Mouse (Mus musculus): ENCODE measurements around the gene Kbtbd13. TPM values are rescaled to one million over a fixed set of nuclear protein-coding genes. Genes with fewer than 3 reads are reported as not detected.
A peak's percentile ranks its signal among the peaks of the same experiment; 100 is the strongest.

The Kbtbd13 gene
- total RNA-seq (2021), result 1 to 10 TPM; 1.1 to 1.2 TPM

DNA sequence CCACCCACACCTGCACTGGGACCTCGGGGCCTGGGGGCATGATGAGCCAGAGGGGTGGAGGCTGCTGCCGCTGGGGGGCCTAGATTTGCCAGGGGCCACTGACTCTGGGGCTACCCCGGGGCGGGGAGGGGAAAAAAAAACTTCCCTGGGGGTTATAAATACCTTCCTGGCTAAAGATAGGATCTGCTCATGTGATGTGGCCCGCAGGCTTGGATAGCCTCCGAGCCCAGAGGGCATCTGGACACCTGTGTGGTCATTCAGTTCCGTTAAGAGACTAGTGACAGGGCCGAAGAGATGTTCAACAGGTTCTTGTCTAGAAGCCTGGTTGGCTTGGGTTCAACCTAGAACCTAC, at the start of gene Kbtbd13:
Kbtbd13 (minus strand) TSS at position 40 of the 352 bp plus-strand sequence.
- DNase-seq, result no peak

DNA sequence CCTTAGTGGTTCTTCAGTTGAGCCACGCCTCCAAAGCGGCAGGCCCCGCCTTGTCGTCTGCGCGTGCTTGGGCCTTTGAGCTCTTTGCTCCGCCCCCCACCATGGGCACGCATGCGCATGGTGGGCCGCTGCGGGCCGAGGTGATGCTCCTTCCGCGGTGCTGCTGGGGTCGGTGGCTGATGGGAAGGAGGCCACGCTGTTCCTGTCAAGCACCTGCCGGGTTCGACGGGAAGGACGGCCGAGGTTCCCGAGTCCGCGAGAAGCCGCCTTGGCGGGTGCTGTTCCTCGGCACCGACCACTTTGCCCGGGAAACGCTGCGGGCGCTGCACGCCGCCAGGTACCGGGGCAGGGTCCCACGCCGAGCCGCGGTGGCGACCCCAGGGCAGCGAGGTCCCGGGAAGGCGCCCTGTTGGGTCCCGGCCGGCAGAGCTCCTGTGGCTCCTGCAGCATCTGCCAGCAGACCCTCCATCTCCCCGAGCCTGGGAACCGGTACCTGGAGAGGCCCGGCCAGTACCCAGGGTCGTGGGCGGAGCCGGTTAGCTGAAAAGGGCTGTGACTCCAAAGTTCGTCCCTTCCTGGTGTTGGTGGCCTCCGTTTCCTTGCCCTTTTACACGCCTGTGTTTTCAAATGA, 44.3 kb upstream of the Kbtbd13 start, which contains the start of gene Mtfmt:
Mtfmt (plus strand) TSS at position 112 of the 631 bp plus-strand sequence.
- DNase-seq, result peak; percentile 96

DNA sequence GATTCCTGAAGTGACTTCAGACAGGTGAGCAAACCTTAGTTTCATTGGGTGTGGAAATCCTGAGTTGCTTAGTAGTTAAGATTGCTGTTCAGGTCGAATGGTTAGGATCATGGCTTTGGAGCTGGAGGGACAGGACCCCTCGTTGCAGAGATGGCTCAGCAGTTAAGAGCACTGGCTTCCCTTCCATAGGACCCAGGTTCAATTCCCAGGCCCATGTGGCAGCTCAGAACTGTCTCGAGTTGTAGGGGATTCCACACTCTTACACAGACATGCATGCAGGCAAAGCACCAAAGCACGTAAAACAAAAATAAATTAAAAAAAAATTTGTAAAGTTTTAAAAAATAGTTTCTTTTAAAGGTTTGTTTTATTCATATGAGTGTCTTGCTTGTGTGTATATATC, 43.8 kb upstream of the Kbtbd13 start:
- DNase-seq, result no peak

DNA sequence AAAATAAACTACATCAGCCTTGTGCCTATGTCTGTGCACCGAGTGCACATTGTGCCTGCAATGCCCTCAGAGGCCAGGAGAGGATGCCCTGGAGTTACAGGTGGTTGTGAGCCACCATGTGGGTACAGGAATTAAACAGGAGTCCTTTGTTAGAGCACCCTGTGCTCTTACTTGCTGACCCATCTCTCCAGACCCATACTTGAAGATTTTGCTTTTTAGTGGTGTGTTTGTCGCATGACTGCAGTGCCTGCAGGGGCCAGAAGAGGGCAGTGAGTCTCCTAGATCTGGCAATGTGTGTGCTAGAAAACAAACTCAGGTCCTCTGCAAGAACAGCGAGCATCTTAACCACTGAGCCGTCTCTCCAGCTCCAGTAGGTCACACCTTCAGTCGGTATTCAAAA, 42.7 kb upstream of the Kbtbd13 start:
- peak; percentile 57 for DNase-seq

DNA sequence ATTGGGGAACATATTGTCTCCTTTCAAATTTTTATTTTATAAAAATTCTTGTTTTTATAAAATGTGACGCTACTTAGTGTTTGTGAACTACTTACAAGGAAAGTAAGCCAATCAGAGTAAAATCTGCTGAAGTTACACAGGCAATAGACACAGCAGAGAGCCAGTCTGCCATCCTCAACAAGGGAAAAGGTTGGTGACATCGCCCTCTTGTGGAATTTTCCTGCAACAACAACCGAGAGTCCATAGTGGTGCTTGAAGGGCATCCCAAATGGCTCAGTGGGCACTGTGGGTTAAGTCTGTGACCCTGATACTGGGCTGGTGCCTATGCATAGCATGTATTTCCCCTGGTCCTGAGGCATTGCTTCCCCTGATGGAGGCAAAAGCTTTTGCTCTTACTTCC, 40.8 kb upstream of the Kbtbd13 start:
- DNase-seq, result peak; percentile 91

GRCm38 (mm10) chr9:65430921-65431320, 39.5 kb upstream of the Kbtbd13 start:
- DNase-seq, result no peak

GRCm38 (mm10) chr9:65430401-65430800, 38.9 kb upstream of the Kbtbd13 start:
- no peak for DNase-seq

- no peak for DNase-seq
Observed at GRCm38 (mm10) chr9:65428003-65428402, 36.6 kb upstream of the Kbtbd13 start.

GRCm38 (mm10) chr9:65427511-65427910, 36.1 kb upstream of the Kbtbd13 start:
- no peak for DNase-seq

DNA sequence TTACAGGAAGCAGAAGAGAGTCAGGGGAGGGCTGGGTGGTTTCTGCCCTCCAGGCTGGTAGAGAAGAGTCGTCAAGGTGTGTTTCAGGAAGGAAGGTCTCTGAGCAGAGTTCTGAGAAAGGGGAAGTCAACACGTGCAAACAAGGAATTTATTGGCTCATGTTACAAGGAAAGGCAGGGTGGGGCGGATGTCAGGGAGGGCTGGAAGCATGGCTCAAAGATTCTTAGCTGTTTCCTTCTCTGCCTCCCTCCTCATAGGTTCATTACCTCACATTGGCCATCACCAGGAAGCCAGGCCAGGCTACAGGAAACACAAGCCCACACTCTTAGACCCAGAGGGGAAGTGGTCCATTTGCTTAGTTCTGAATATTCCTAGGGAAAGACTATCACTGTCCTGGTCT, 32.9 kb upstream of the Kbtbd13 start:
- no peak for DNase-seq

DNA sequence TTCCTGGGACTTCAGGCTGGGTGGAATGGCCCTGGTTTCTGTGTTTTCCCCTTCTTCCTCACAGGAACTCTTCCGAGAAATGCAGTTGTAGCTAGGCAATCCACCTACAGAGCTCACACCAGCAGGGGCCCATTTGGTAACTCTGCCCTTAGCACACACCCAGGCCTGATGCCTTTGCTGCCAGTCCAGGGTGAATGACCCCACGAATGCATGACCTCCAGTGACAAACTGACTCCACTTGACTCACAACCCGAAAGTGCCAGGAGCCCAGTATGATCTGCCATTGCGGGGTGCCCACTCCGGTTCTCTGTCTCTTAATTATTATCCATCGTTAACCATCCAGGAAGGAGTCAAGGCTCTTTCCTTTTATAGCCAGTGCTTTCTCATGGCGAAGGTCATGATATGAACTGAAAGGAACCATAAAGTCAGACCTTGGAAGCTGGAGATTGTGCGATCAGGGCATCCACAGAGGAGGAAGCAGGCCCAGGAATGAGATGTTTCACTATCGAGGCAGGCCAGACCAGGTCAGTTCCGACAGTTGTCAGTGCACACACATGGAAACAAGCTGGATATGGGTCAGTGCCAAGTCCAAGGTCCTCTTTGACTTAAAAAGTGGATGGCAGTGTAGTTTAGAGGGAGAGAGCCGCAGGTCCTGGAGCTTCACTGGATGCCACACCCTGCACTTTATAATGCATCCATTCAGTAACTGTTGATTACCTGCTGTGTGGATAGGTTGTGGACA, 31.5 kb upstream of the Kbtbd13 start, which contains the start of gene Slc51b:
Slc51b (minus strand) TSS at position 196 of the 742 bp plus-strand sequence.
- no peak for DNase-seq

DNA sequence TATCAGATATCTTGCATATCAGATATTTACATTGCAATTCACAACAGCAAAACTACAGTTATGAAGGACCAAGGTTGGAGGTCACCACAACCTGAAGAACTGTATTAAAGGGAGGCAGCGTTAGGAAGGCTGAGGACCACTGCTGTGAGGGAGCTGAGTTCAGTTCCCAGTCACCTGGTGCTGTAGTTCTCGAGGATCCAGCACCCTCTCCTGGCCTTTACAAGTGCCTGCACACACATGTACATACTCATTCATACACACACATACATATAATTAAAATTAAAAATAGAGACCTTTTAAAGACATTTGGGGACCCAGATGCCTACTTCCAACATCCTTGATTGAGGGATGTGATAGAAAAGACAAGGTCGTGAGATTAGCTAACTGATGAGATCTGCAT, 28.2 kb upstream of the Kbtbd13 start:
- no peak for DNase-seq

GRCm38 (mm10) chr9:65417738-65418137, 26.3 kb upstream of the Kbtbd13 start:
- no peak for DNase-seq

DNA sequence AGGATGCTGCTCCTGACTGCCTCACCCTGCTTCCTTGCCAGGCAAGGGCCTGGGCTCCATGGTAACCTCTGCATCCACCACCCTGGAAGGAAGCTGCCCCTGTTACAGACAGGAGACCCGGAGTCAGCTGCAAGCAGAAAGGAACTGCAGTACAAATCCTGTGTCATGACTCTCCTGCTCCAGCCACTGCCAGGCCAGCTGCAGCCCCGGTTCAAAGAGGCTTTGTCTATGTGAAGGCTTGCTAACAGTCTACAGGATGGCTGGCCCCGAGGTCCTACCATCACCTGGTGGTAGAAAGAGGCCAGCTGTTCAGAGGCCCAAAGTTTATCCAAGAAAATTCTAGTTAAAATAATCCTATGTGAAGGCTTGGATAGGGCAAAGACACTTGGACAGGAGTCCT, 19.9 kb upstream of the Kbtbd13 start:
- DNase-seq, result no peak

GRCm38 (mm10) chr9:65410378-65410777, 18.9 kb upstream of the Kbtbd13 start:
- no peak for DNase-seq

DNA sequence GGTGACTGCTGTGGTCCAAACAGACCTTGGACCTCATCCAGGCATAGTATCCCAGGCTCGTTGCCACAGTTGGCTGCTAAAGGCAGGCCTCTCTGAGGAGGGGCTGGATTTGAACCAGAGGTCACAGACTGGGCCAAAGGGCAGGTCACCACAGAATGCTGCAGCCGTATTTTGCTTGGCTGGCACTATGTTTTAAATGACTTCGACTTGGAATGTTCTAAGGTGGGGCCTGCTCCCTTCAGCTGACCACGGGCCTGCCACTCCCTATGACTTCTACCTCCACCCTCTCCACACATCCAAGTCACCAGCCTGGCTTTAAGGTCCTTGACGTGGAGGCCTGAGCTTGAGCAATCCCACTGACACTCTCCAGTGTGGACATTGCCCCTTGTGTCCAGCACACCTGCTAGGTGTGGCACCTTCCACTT, 17.4 kb upstream of the Kbtbd13 start:
- peak; percentile 51 for DNase-seq

DNA sequence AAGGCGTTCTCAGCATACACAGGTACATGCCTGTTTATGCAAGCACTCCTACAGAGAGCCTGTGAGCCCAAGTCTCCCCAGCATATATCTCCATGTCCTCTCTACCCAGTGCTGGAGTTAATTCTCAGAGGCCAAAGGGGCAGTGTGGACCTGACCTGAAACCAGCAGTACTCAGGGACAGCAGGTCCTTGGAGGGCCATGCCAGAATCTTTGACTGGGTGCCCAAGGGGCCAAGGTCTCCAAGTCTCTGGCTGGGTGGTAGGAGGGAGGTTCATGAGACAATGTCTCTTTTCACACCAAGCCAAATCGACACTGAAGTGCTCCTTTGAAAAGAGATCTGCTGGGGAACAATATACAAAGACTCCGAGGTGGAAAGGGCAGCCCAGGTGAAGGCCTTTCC, 16.4 kb upstream of the Kbtbd13 start:
- DNase-seq, result no peak

DNA sequence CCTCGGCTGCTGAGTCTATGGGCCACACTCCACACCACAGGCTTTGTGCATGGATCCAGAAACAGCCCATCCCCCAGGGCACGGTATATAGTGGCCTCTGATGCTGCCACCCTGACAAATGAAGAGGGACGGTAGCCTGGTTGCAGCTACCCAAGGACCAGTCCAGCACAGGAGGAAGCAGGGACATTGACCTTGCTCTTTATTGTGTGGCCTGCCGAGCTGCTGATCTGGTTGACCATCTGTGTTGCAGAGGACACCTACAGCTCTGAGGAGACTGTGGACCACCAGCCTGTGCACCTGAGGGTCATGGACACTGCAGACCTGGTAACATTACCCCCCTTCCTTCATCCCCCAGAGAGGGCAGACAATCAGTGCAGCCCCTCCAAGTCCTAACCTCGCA, 15.9 kb upstream of the Kbtbd13 start:
- DNase-seq, result no peak

- no peak for DNase-seq
Observed at GRCm38 (mm10) chr9:65405184-65405449, 13.7 kb upstream of the Kbtbd13 start.

DNA sequence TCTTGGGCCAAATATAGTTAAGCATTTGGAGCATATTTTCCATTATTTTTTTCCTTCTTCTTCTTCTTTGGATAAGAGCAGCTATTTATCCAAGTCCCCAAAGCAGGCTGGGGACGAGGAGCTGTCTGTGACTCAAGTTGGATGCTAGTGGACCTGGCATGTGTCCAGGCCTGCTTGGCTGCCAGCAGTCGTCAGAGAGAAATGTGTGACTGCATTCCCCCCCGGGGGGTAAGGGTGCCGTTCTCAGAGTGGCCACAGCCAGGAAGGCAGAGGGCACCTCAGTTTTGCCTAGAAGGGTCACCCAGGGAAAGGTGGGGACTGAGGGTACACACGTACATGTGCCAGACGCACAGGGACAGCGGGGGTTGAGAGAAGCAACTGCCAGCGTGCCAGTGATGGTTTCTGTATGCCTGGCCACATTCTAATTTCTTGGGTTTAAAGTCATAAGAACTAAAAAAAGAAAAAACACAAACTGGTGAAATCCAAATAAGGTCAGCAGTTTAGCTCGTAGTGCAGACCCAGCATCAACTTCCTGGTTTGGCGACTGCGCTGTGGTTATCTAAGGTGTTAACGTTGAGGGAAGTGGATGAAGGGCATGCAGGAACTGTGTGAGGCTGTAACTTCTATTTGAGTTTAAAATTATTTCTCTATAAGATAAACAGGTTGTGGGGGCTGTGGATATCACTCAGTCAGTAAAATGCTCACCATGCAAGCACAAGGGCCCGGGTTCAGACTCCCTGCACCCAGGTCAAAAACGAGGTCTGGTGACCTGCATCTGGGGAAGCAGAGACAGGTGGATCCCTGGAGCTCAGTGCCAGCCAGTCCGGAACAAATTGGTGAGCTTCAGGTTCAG, 13.1 kb upstream of the Kbtbd13 start:
- DNase-seq, result peak; percentile 92

DNA sequence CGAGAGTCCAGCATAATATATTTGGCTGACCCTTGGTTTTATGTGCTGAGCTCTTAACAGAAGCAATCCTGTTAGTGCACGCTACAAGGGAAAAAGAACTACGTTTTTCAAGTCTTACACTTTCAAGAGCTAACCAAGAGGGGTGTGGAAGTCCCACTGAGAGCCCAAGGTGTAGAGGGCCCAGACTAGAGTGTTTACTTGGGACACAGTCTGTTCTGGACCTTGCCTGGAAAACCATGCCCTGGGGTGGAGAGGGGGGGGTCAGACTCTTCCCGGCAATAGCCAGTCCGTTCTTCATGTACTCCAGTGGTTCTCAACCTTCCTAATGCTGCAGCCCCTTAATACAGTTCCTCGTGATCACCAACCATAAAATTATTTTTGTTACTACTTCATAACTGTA, 8.5 kb upstream of the Kbtbd13 start:
- DNase-seq, result no peak

- DNase-seq, result peak; percentile 81
Observed at GRCm38 (mm10) chr9:65398279-65398678, 6.8 kb upstream of the Kbtbd13 start, which contains the start of gene Rasl12. TSS of gene Rasl12 (plus strand) at chr9:65398506.

- no peak for DNase-seq
Observed at GRCm38 (mm10) chr9:65394360-65394759, 2.9 kb upstream of the Kbtbd13 start.

All from heart, postnatal 4 days (tissue).